ENCODE assay signal across 8 mouse cellular contexts in genomic region chr17:56018347-56019131, GRCm38 (mm10). TPM values are rescaled to one million over a fixed set of nuclear protein-coding genes. Genes with fewer than 3 reads are reported as not detected.
A peak's percentile ranks its signal among the peaks of the same experiment; 100 is the strongest.
DNase-seq lines count a peak whose midpoint lies in the region; ATAC-seq and TF ChIP-seq lines count a peak whose summit lies in the region.

No protein-coding gene starts in this region.

- 78% methylated on average over 20 of the region's 20 CpGs for WGBS in neural tube, embryonic 12.5 days
- WGBS in embryonic facial prominence, embryonic 14.5 days, result 74% methylated on average over 20 of the region's 20 CpGs
- 75% methylated on average over 20 of the region's 20 CpGs for WGBS in kidney, embryonic 14.5 days
- 68% methylated on average over 20 of the region's 20 CpGs for WGBS in lung, postnatal 0 days

- DNase-seq in neural tube, embryonic 10.5 days (ENCODE audit: extremely low spot score, low spot score), result no peak
- peak; percentile 59 for DNase-seq in adrenal gland, adult 2 months
- DNase-seq in embryonic facial prominence, embryonic 14.5 days (ENCODE audit: low spot score), result peak; percentile 58
- DNase-seq in lung, postnatal 0 days (ENCODE audit: low spot score), result peak; percentile 39
- peak; percentile 53 to 58 for DNase-seq in spleen, postnatal 36 days (ENCODE audit: low spot score in 2 of 2)
- DNase-seq in gastrocnemius, postnatal 14 days, result no peak

- no peak overlapping the region for H3K9ac ChIP-seq in neural tube, embryonic 12.5 days
- H3K9ac ChIP-seq in embryonic facial prominence, embryonic 14.5 days (ENCODE audit: low read depth, low read length), result no peak overlapping the region
- no peak overlapping the region for H3K9ac ChIP-seq in kidney, embryonic 14.5 days (ENCODE audit: low read depth, low read length)
- no peak overlapping the region for H3K9ac ChIP-seq in lung, postnatal 0 days (replicated peaks; ENCODE audit: low read depth)

- no peak overlapping the region for H3K4me3 ChIP-seq in neural tube, embryonic 12.5 days
- no peak overlapping the region for H3K4me3 ChIP-seq in embryonic facial prominence, embryonic 14.5 days (ENCODE audit: low read depth, low read length)
- no peak overlapping the region for H3K4me3 ChIP-seq in kidney, embryonic 14.5 days (ENCODE audit: low read length)
- H3K4me3 ChIP-seq in lung, postnatal 0 days (ENCODE audit: low read depth, low read length), result no peak overlapping the region

- ATAC-seq in neural tube, embryonic 12.5 days (ENCODE audit: low FRiP score, low read depth), result 0 out of 2 replicates have a peak, but pooled peaks have one; percentile 22
- ATAC-seq in embryonic facial prominence, embryonic 14.5 days (ENCODE audit: low read depth), result peak; percentile 47; the same call in 1 of the 2 replicates
- ATAC-seq in kidney, embryonic 14.5 days (ENCODE audit: low FRiP score, low TSS enrichment), result peak; percentile 9; the same call in 1 of the 2 replicates
- peak; percentile 46 for ATAC-seq in lung, postnatal 0 days

- intact Hi-C loops in gastrocnemius, postnatal 14 days (cut with DNase I; ENCODE audit: low total_unique reads), result no loop called here

- H3K36me3 ChIP-seq in neural tube, embryonic 12.5 days, result peaks cover 65% of the 10 kb centered on the region
- H3K36me3 ChIP-seq in embryonic facial prominence, embryonic 14.5 days (ENCODE audit: control insufficient read depth, insufficient read depth, low read length), result peaks cover 58% of the 10 kb centered on the region
- peaks cover 59% of the 10 kb centered on the region for H3K36me3 ChIP-seq in kidney, embryonic 14.5 days (ENCODE audit: control insufficient read depth, insufficient read depth, low read length)
- H3K36me3 ChIP-seq in lung, postnatal 0 days (ENCODE audit: insufficient read depth, low read length), result peaks cover 45% of the 10 kb centered on the region

- H3K4me2 ChIP-seq in neural tube, embryonic 12.5 days (replicated peaks), result no peak overlapping the region
- no peak overlapping the region for H3K4me2 ChIP-seq in embryonic facial prominence, embryonic 14.5 days (ENCODE audit: low read depth, low read length)
- H3K4me2 ChIP-seq in kidney, embryonic 14.5 days (replicated peaks; ENCODE audit: low read depth, low read length), result no peak overlapping the region
- no peak overlapping the region for H3K4me2 ChIP-seq in lung, postnatal 0 days (replicated peaks; ENCODE audit: low read depth, low read length)

- H3K4me1 ChIP-seq in neural tube, embryonic 12.5 days, result peaks cover 14% of the 10 kb centered on the region; the same call in 1 of the 2 replicates
- H3K4me1 ChIP-seq in embryonic facial prominence, embryonic 14.5 days (ENCODE audit: control insufficient read depth, insufficient read depth, low read length), result no peaks in the 10 kb centered on the region
- H3K4me1 ChIP-seq in kidney, embryonic 14.5 days (ENCODE audit: control insufficient read depth, insufficient read depth, low read length), result peaks cover 8% of the 10 kb centered on the region
- H3K4me1 ChIP-seq in lung, postnatal 0 days (ENCODE audit: insufficient read depth, low read depth, low read length), result no peaks in the 10 kb centered on the region

- no peak for TF ChIP-seq EP300 in lung, postnatal 0 days (IDR thresholded peaks at IDR 0.05)

- peak; percentile 61 for TF ChIP-seq CTCF in lung, postnatal 0 days (IDR thresholded peaks at IDR 0.05)

- H3K9me3 ChIP-seq in neural tube, embryonic 12.5 days, result no peaks in the 10 kb centered on the region
- no peaks in the 10 kb centered on the region for H3K9me3 ChIP-seq in embryonic facial prominence, embryonic 14.5 days (ENCODE audit: control insufficient read depth, low read length)
- no peaks in the 10 kb centered on the region for H3K9me3 ChIP-seq in kidney, embryonic 14.5 days (ENCODE audit: control insufficient read depth, low read length)
- no peaks in the 10 kb centered on the region for H3K9me3 ChIP-seq in lung, postnatal 0 days (ENCODE audit: low read length)

- no peak overlapping the region for H3K27ac ChIP-seq in neural tube, embryonic 12.5 days
- no peak overlapping the region for H3K27ac ChIP-seq in embryonic facial prominence, embryonic 14.5 days (replicated peaks; ENCODE audit: low read depth, low read length)
- no peak overlapping the region for H3K27ac ChIP-seq in kidney, embryonic 14.5 days (ENCODE audit: low read depth, low read length)
- H3K27ac ChIP-seq in lung, postnatal 0 days (ENCODE audit: low read length), result no peak overlapping the region

- H3K27me3 ChIP-seq in neural tube, embryonic 12.5 days (replicated peaks), result no peaks in the 10 kb centered on the region
- no peaks in the 10 kb centered on the region for H3K27me3 ChIP-seq in embryonic facial prominence, embryonic 14.5 days (replicated peaks; ENCODE audit: control insufficient read depth, insufficient read depth, low read length)
- H3K27me3 ChIP-seq in kidney, embryonic 14.5 days (ENCODE audit: control insufficient read depth, insufficient read depth, low read length), result no peaks in the 10 kb centered on the region
- H3K27me3 ChIP-seq in lung, postnatal 0 days (replicated peaks; ENCODE audit: insufficient read depth, low read length), result no peaks in the 10 kb centered on the region

RNA-seq across cellular contexts. Expression of gene Mpnd, which starts 13.0 kb away (rescaled TPM):
- 209 and 214 TPM in 2 replicates for polyA plus RNA-seq in neural tube, embryonic 12.5 days (2016; fragmentation: Nextera tagmentation; extraction: Ambion mirVana)
- total RNA-seq in adrenal gland, adult 2 months (2021), result 10 to 100 TPM; 87.3 to 90.5 TPM
- 179 and 197 TPM in 2 replicates for polyA plus RNA-seq in adrenal gland, adult 2 months (2012; rRNA removed)
- 81.8 and 107 TPM in 2 replicates for polyA plus RNA-seq in embryonic facial prominence, embryonic 14.5 days (2014; fragmentation: Nextera tagmentation; extraction: Ambion mirVana)
- polyA plus RNA-seq in kidney, embryonic 14.5 days (2014; fragmentation: Nextera tagmentation; extraction: Ambion mirVana), result 110 and 112 TPM in 2 replicates
- 38.5 and 45.0 TPM in 2 replicates for polyA plus RNA-seq in lung, postnatal 0 days (2015; fragmentation: Nextera tagmentation; extraction: Ambion mirVana)
- 10 to 100 TPM; 32.8 to 38.4 TPM for total RNA-seq in gastrocnemius, postnatal 14 days (2021)

RNA-seq across cellular contexts. Expression of gene Stap2, which starts 13.2 kb away (rescaled TPM):
- 5.9 and 7.2 TPM in 2 replicates for polyA plus RNA-seq in neural tube, embryonic 12.5 days (2016; fragmentation: Nextera tagmentation; extraction: Ambion mirVana)
- total RNA-seq in adrenal gland, adult 2 months (2021), result 1 to 10 TPM; 5.6 TPM
- polyA plus RNA-seq in adrenal gland, adult 2 months (2012; rRNA removed), result 5.2 and 8.4 TPM in 2 replicates
- 12.4 and 14.1 TPM in 2 replicates for polyA plus RNA-seq in embryonic facial prominence, embryonic 14.5 days (2014; fragmentation: Nextera tagmentation; extraction: Ambion mirVana)
- polyA plus RNA-seq in kidney, embryonic 14.5 days (2014; fragmentation: Nextera tagmentation; extraction: Ambion mirVana), result 13.7 and 14.6 TPM in 2 replicates
- 49.1 and 57.4 TPM in 2 replicates for polyA plus RNA-seq in lung, postnatal 0 days (2015; fragmentation: Nextera tagmentation; extraction: Ambion mirVana)
- total RNA-seq in gastrocnemius, postnatal 14 days (2021), result 1 to 10 TPM; 3.9 to 4.4 TPM

RNA-seq across cellular contexts. Expression of gene Sh3gl1, which starts 17.9 kb away (rescaled TPM):
- 134 TPM in 2 replicates for polyA plus RNA-seq in neural tube, embryonic 12.5 days (2016; fragmentation: Nextera tagmentation; extraction: Ambion mirVana)
- total RNA-seq in adrenal gland, adult 2 months (2021), result 10 to 100 TPM; 41.3 to 44.0 TPM
- 66.4 and 70.6 TPM in 2 replicates for polyA plus RNA-seq in adrenal gland, adult 2 months (2012; rRNA removed)
- polyA plus RNA-seq in embryonic facial prominence, embryonic 14.5 days (2014; fragmentation: Nextera tagmentation; extraction: Ambion mirVana), result 156 and 167 TPM in 2 replicates
- polyA plus RNA-seq in kidney, embryonic 14.5 days (2014; fragmentation: Nextera tagmentation; extraction: Ambion mirVana), result 145 and 155 TPM in 2 replicates
- 97.1 and 105 TPM in 2 replicates for polyA plus RNA-seq in lung, postnatal 0 days (2015; fragmentation: Nextera tagmentation; extraction: Ambion mirVana)
- 10 to 100 TPM; 18.3 to 20.4 TPM for total RNA-seq in gastrocnemius, postnatal 14 days (2021)

RNA-seq across cellular contexts. Expression of gene Chaf1a, which starts 21.7 kb away (rescaled TPM):
- 25.3 and 29.6 TPM in 2 replicates for polyA plus RNA-seq in neural tube, embryonic 12.5 days (2016; fragmentation: Nextera tagmentation; extraction: Ambion mirVana)
- total RNA-seq in adrenal gland, adult 2 months (2021), result 1 to 10 TPM; 1.6 to 2.5 TPM
- polyA plus RNA-seq in adrenal gland, adult 2 months (2012; rRNA removed), result 1.5 and 2.0 TPM in 2 replicates
- 14.2 and 16.5 TPM in 2 replicates for polyA plus RNA-seq in embryonic facial prominence, embryonic 14.5 days (2014; fragmentation: Nextera tagmentation; extraction: Ambion mirVana)
- polyA plus RNA-seq in kidney, embryonic 14.5 days (2014; fragmentation: Nextera tagmentation; extraction: Ambion mirVana), result 14.1 and 25.4 TPM in 2 replicates
- polyA plus RNA-seq in lung, postnatal 0 days (2015; fragmentation: Nextera tagmentation; extraction: Ambion mirVana), result 3.0 and 3.2 TPM in 2 replicates
- total RNA-seq in gastrocnemius, postnatal 14 days (2021), result 1 to 10 TPM; 1.8 to 2.3 TPM

RNA-seq across cellular contexts. Expression of gene Fsd1, which starts 32.2 kb away (rescaled TPM):
- polyA plus RNA-seq in neural tube, embryonic 12.5 days (2016; fragmentation: Nextera tagmentation; extraction: Ambion mirVana), result 114 and 123 TPM in 2 replicates
- total RNA-seq in adrenal gland, adult 2 months (2021), result 1 to 10 TPM; 1.0 to 2.7 TPM
- polyA plus RNA-seq in adrenal gland, adult 2 months (2012; rRNA removed), result 2.3 and 2.7 TPM in 2 replicates
- polyA plus RNA-seq in embryonic facial prominence, embryonic 14.5 days (2014; fragmentation: Nextera tagmentation; extraction: Ambion mirVana), result 13.0 and 19.8 TPM in 2 replicates
- polyA plus RNA-seq in kidney, embryonic 14.5 days (2014; fragmentation: Nextera tagmentation; extraction: Ambion mirVana), result 20.7 and 25.7 TPM in 2 replicates
- 0.36 and 0.37 TPM in 2 replicates for polyA plus RNA-seq in lung, postnatal 0 days (2015; fragmentation: Nextera tagmentation; extraction: Ambion mirVana)
- total RNA-seq in gastrocnemius, postnatal 14 days (2021), result under 1 TPM in 1 of 2 experiments, not detected in 1; 0.55 TPM

Comparison
In these comparisons a context has a peak if more than half of its experiments do, and no peak if none do; other contexts are left out.
1. DNase-seq: peak in adrenal gland, adult 2 months (single experiment), embryonic facial prominence, embryonic 14.5 days (single experiment), lung, postnatal 0 days (single experiment) and spleen, postnatal 36 days (2 of 2); none in neural tube, embryonic 10.5 days (single experiment) and gastrocnemius, postnatal 14 days (single experiment).
2. Peak in every context shown above with its lines, with median percentiles within 50 percentile points of each other: ATAC-seq.